Mouse (Mus musculus) hindbrain, embryonic 10.5 days (tissue): ENCODE measurements around the gene Tex261. TPM values are rescaled to one million over a fixed set of nuclear protein-coding genes. Genes with fewer than 3 reads are reported as not detected.
A peak's percentile ranks its signal among the peaks of the same experiment; 100 is the strongest.

Source experiments
- DNase-seq: peaks from one replicate; pipeline ENCODE4 v3.0.0-alpha.2; 2017; ENCODE audit warnings: low spot score
- H3K27ac ChIP-seq: fragments of 300-500 bp; sonication (generic); 2 replicates; pipeline ENCODE4 v1.5.1; 2016; ENCODE audit warnings: mild to moderate bottlenecking, moderate library complexity
- H3K27me3 ChIP-seq: fragments of 300-500 bp; sonication (generic); 2 replicates; pipeline ENCODE4 v1.6.1; 2016; ENCODE audit warnings: mild to moderate bottlenecking; ENCODE audit not compliant: poor library complexity, insufficient read depth, severe bottlenecking
- H3K36me3 ChIP-seq: fragments of 300-500 bp; sonication (generic); 2 replicates; pipeline ENCODE4 v1.6.1; 2016; ENCODE audit warnings: mild to moderate bottlenecking, moderate library complexity
- H3K4me1 ChIP-seq: fragments of 300-500 bp; sonication (generic); replicated peaks from 2 replicates; pipeline ENCODE4 v1.6.1; 2016; ENCODE audit warnings: mild to moderate bottlenecking
- H3K4me3 ChIP-seq: fragments of 300-500 bp; sonication (generic); 2 replicates; pipeline ENCODE4 v1.5.1; 2016; ENCODE audit warnings: mild to moderate bottlenecking, moderate library complexity
- H3K9me3 ChIP-seq: fragments of 300-500 bp; sonication (generic); 2 replicates; pipeline ENCODE4 v1.6.1; 2016; ENCODE audit warnings: mild to moderate bottlenecking, moderate library complexity
- WGBS: fragments of 180-500 bp; shearing (Covaris S2); methylation state at CpG from one replicate; pipeline ENCODE4 v1.1.7; 2016; 5-methylcytosine and 5-hydroxymethylcytosine counted together
- polyA plus RNA-seq: library from polyadenylated mRNA; unstranded; fragments of >200 nt; fragmentation: Nextera tagmentation; extraction: Ambion mirVana; gene quantifications from 2 replicates; pipeline ENCODE4 v1.2.1, GENCODE M21; 2016

Gene Tex261
- polyA plus RNA-seq, 1 experiment from 2014 or later, result 71.1 TPM

GRCm38 (mm10) chr6:83745466-83745865 lies 30.1 kb downstream of the Tex261 start:
- DNase-seq, result no peak
- Histone ChIP-seq H3K27ac (no peak overlapping the region), H3K27me3 (peaks cover 82% of the 10 kb centered on the region), H3K4me1 (peaks cover 60% of the 10 kb centered on the region), H3K9me3 (no peaks in the 10 kb centered on the region), H3K4me3 (no peak overlapping the region), H3K36me3 (no peaks in the 10 kb centered on the region)
- 63% methylated on average over 2 of the region's 2 CpGs for WGBS

DNA sequence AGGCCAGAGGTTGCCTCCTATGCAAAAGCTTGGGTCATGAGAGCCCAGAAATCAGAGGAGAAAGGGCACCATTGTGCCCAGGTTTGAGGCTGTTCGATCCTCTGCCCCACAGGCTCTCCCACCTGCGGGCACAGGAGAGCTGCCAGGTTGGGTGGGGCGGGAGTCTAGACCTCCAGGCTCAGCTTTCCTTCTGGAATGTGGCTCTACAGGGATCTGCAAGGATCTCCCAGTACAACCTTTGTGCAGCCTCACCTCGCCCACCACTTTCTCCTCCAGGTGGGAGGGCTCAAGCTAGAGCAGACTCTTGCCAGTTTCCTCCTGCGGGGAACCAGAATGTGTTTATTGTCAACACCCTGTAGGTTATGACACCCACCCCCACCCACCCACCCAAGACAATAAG lies 31.1 kb downstream of the Tex261 start:
- no peaks in the 10 kb centered on the region for H3K9me3 ChIP-seq
- no peak overlapping the region for H3K4me3 ChIP-seq
- H3K27me3 ChIP-seq, result peaks cover 79% of the 10 kb centered on the region
- no peak overlapping the region for H3K27ac ChIP-seq
- peaks cover 51% of the 10 kb centered on the region for H3K4me1 ChIP-seq
- WGBS, result 68% methylated on average over 5 of the region's 5 CpGs
- no peak for DNase-seq
- no peaks in the 10 kb centered on the region for H3K36me3 ChIP-seq

- no peak overlapping the region for H3K27ac ChIP-seq
- no peaks in the 10 kb centered on the region for H3K9me3 ChIP-seq
- H3K4me1 ChIP-seq, result peaks cover 46% of the 10 kb centered on the region
- no peaks in the 10 kb centered on the region for H3K36me3 ChIP-seq
- 72% methylated on average over 5 of the region's 5 CpGs for WGBS
- H3K27me3 ChIP-seq, result peaks cover 74% of the 10 kb centered on the region
- no peak for DNase-seq
- no peak overlapping the region for H3K4me3 ChIP-seq
Observed at GRCm38 (mm10) chr6:83744126-83744525, 31.5 kb downstream of the Tex261 start.

DNA sequence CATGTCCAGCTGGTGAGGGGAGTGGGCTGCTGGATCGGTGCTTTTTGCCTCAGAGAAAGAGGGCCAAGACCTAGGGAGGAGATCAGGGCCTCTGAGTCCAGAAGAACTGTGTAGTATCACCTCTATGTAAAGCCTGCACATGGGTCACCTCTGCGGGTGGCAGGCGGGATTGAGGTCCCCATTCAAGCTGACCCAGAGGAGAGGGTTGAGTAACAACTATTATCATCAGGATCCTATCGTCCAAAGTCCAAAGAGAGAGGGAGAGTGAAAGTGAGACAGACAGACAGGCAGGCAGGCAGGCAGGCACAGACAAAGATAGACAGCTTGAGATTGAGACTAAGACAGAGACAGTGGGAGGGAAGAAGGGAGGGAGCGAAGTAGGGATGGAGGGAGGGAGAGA lies 32.4 kb downstream of the Tex261 start:
- Histone ChIP-seq H3K9me3 (no peaks in the 10 kb centered on the region), H3K27ac (no peak overlapping the region), H3K27me3 (peaks cover 67% of the 10 kb centered on the region), H3K4me1 (peaks cover 39% of the 10 kb centered on the region), H3K4me3 (no peak overlapping the region), H3K36me3 (no peaks in the 10 kb centered on the region)
- no peak for DNase-seq
- WGBS, result 55% methylated on average over 5 of the region's 5 CpGs

DNA sequence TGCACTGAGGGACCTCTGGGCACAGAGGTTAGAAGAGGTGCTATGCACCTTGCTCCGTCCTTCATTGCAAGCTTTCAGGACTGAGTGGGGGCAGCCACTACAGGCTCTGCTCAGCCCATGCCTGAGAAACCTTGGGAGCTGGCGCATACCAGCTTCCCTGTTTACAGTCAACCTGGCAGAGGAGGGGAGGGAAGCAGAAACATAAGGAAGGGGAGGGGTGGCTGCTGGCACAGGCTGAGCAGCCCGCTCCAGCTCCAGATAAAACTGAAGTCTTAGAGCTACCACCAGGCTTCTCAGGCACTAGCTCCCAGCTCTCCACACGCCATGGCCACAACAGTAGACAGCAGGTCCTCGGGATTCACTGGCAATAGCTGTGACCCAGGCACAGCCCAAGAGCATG lies 32.9 kb downstream of the Tex261 start, which contains the start of gene Atp6v1b1:
Gene Atp6v1b1, plus strand, starts transcription at position 230 of the 400 bp plus-strand sequence.
- 54% methylated on average over 5 of the region's 5 CpGs for WGBS
- peaks cover 67% of the 10 kb centered on the region for H3K27me3 ChIP-seq
- no peak for DNase-seq

GRCm38 (mm10) chr6:83738596-83738995 lies 37.0 kb downstream of the Tex261 start:
- peaks cover 8% of the 10 kb centered on the region; the same call in 1 of the 2 replicates for H3K9me3 ChIP-seq
- no peak overlapping the region for H3K27ac ChIP-seq
- H3K4me3 ChIP-seq, result no peak overlapping the region
- no peaks in the 10 kb centered on the region for H3K36me3 ChIP-seq
- peaks cover 21% of the 10 kb centered on the region for H3K4me1 ChIP-seq
- no peak for DNase-seq
- WGBS, result 84% methylated on average over 6 of the region's 6 CpGs
- H3K27me3 ChIP-seq, result peaks cover 37% of the 10 kb centered on the region

More for the DNA sequence above, 32.9 kb downstream of the Tex261 start, which contains the start of gene Atp6v1b1:
- no peak within 1 kb of the TSS for H3K4me3 ChIP-seq
- peaks cover 40% of the 10 kb centered on the region for H3K4me1 ChIP-seq
- no peak within 1 kb of the TSS for H3K27ac ChIP-seq
- H3K36me3 ChIP-seq, result no peaks in the 10 kb centered on the region
- H3K9me3 ChIP-seq, result no peaks in the 10 kb centered on the region

- H3K27ac ChIP-seq, result no peak overlapping the region
- no peaks in the 10 kb centered on the region for H3K36me3 ChIP-seq
- peaks cover 8% of the 10 kb centered on the region; the same call in 1 of the 2 replicates for H3K9me3 ChIP-seq
- no peak for DNase-seq
- H3K4me3 ChIP-seq, result no peak overlapping the region
- WGBS, result 27% methylated on average over 13 of the region's 13 CpGs
- peaks cover 11% of the 10 kb centered on the region; the same call in 1 of the 2 replicates for H3K4me1 ChIP-seq
- H3K27me3 ChIP-seq, result peaks cover 29% of the 10 kb centered on the region
Observed at GRCm38 (mm10) chr6:83737311-83737710, 38.3 kb downstream of the Tex261 start.

DNA sequence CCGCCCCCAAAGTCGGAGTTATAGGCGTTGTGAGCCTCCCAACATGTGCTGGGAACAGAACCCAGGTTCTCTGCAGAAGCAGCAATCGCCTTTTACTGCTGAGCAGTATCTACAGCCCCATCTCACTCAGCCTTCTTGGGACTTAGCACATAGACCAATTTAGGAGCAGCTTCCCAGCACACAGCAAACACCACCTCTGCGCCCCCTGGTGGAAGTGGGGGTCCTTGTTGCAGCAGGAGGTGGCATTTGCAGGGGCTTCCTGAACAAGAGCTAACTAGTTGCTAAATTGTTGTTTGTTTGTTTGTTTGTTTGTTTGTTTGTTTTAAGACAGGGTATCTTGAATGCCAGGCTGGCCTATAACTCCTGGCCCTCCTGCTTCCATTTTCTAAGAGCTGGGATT lies 44.5 kb downstream of the Tex261 start:
- no peak overlapping the region for H3K27ac ChIP-seq
- DNase-seq, result peak; percentile 74
- H3K4me3 ChIP-seq, result no peak overlapping the region
- no peaks in the 10 kb centered on the region for H3K4me1 ChIP-seq
- peaks cover 42% of the 10 kb centered on the region for H3K27me3 ChIP-seq
- WGBS, result 31% methylated on average over 5 of the region's 5 CpGs
- H3K9me3 ChIP-seq, result peaks cover 8% of the 10 kb centered on the region; the same call in 1 of the 2 replicates
- no peaks in the 10 kb centered on the region for H3K36me3 ChIP-seq

DNA sequence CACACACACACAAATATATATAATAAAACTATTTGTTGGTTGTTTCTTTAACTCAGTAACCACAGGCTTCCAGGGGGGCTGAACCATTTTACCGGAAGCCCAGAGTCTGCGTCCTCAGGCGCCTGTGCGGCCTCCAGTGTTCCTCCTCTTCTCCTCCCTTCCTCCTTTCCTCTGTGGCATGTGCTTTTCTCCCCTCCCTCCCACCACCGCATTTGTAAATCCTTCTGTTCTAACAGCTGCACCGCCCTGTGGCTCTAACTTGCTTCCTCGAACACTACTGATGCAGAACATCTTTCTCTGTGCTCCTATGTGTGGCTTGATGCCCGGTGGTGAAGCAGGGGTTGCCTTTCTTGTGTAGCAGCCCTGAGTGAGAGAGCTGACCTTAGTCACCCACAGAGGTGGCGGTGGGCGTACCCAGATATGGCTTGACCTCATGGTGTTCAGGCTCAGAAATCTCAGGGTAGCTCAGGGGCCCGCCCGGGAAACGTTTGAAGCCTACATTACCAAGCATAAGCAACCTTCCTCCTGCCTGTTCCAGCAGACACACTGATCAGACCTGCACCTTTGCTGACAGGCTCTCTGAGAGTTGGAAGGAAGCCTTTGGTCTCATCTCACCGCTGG lies 46.2 kb downstream of the Tex261 start:
- H3K4me1 ChIP-seq, result no peaks in the 10 kb centered on the region
- no peaks in the 10 kb centered on the region for H3K36me3 ChIP-seq
- H3K9me3 ChIP-seq, result peaks cover 5% of the 10 kb centered on the region; the same call in 1 of the 2 replicates
- no peak overlapping the region for H3K4me3 ChIP-seq
- no peak for DNase-seq
- H3K27ac ChIP-seq, result no peak overlapping the region
- peaks cover 43% of the 10 kb centered on the region for H3K27me3 ChIP-seq
- 73% methylated on average over 14 of the region's 14 CpGs for WGBS

GRCm38 (mm10) chr6:83728488-83728887 lies 47.1 kb downstream of the Tex261 start:
- H3K9me3 ChIP-seq, result no peaks in the 10 kb centered on the region
- DNase-seq, result no peak
- H3K4me3 ChIP-seq, result no peak overlapping the region
- no peak overlapping the region for H3K27ac ChIP-seq
- H3K27me3 ChIP-seq, result peaks cover 52% of the 10 kb centered on the region
- 87% methylated on average over 3 of the region's 3 CpGs for WGBS
- no peaks in the 10 kb centered on the region for H3K4me1 ChIP-seq
- H3K36me3 ChIP-seq, result no peaks in the 10 kb centered on the region

GRCm38 (mm10) chr6:83727178-83727577 lies 48.4 kb downstream of the Tex261 start:
- no peak for DNase-seq

DNA sequence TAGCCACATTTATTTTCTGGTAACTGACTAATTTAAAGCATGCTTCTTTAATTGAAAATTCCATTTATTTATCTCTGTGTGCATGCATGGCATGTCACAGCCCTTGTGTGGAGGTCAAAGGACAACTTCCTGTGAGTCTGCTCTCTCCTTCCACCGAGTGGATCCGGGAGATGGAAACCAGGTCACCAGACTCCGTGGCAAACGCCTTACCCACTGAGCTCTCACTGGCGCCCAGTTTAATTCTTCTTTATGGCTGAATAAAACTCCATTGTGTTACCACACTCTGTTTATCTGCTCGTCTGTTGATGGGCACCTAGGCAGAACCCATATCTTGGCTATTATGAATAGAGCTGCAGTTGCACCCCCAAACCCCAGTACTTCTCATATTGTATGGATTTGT lies 53.1 kb downstream of the Tex261 start:
- H3K27me3 ChIP-seq, result peaks cover 77% of the 10 kb centered on the region
- H3K27ac ChIP-seq, result no peak overlapping the region
- H3K4me3 ChIP-seq, result no peak overlapping the region
- WGBS, result 21% methylated on average over 6 of the region's 6 CpGs
- H3K9me3 ChIP-seq, result no peaks in the 10 kb centered on the region
- H3K36me3 ChIP-seq, result no peaks in the 10 kb centered on the region
- H3K4me1 ChIP-seq, result no peaks in the 10 kb centered on the region
- DNase-seq, result no peak

More at GRCm38 (mm10) chr6:83727178-83727577, 48.4 kb downstream of the Tex261 start:
- no peaks in the 10 kb centered on the region for H3K9me3 ChIP-seq
- H3K4me3 ChIP-seq, result no peak overlapping the region
- H3K27me3 ChIP-seq, result peaks cover 58% of the 10 kb centered on the region
- 44% methylated on average over 4 of the region's 4 CpGs for WGBS
- H3K27ac ChIP-seq, result no peak overlapping the region
- H3K4me1 ChIP-seq, result no peaks in the 10 kb centered on the region
- H3K36me3 ChIP-seq, result no peaks in the 10 kb centered on the region
